Mouse (Mus musculus) stomach, postnatal 0 days (tissue): ENCODE measurements around the gene Csgalnact2. TPM values are rescaled to one million over a fixed set of nuclear protein-coding genes. Genes with fewer than 3 reads are reported as not detected.

Experiments used
- ATAC-seq: fragments of 200-750 bp; cut with Nextera tagmentation; 2 replicates; pipeline ENCODE4 v1.8.0; 2017; ENCODE audit not compliant: low FRiP score, low TSS enrichment
- DNase-seq: peaks from one replicate; pipeline ENCODE4 v3.0.0-alpha.2; 2016; ENCODE audit warnings: low spot score
- H3K27ac ChIP-seq: fragments of 300-500 bp; sonication (generic); replicated peaks from 2 replicates; pipeline ENCODE4 v1.5.1; 2014; ENCODE audit warnings: mild to moderate bottlenecking, control low read depth
- H3K27me3 ChIP-seq: fragments of 300-500 bp; sonication (generic); 2 replicates; pipeline ENCODE4 v1.6.1; 2014; ENCODE audit warnings: low read length; ENCODE audit not compliant: control insufficient read depth, insufficient read depth
- H3K36me3 ChIP-seq: fragments of 300-500 bp; sonication (generic); 2 replicates; pipeline ENCODE4 v1.6.1; 2014; ENCODE audit warnings: low read length, mixed read lengths; ENCODE audit not compliant: control insufficient read depth, insufficient read depth
- H3K4me1 ChIP-seq: fragments of 300-500 bp; sonication (generic); replicated peaks from 2 replicates; pipeline ENCODE4 v1.6.1; 2014; ENCODE audit warnings: antibody characterized with exemption; ENCODE audit not compliant: control insufficient read depth, insufficient read depth
- H3K4me2 ChIP-seq: fragments of 300-500 bp; sonication (generic); replicated peaks from 2 replicates; pipeline ENCODE4 v1.6.1; 2014; ENCODE audit warnings: low read depth, mild to moderate bottlenecking, control low read depth, moderate library complexity
- H3K4me3 ChIP-seq: fragments of 300-500 bp; sonication (generic); 2 replicates; pipeline ENCODE4 v1.5.1; 2014; ENCODE audit warnings: low read depth, low read length, control low read depth
- H3K9ac ChIP-seq: fragments of 300-500 bp; sonication (generic); 2 replicates; pipeline ENCODE4 v1.6.1; 2014; ENCODE audit warnings: mild to moderate bottlenecking, low read length, control low read depth, mixed read lengths
- H3K9me3 ChIP-seq: fragments of 300-500 bp; sonication (generic); 2 replicates; pipeline ENCODE4 v1.6.1; 2016; ENCODE audit warnings: low read length; ENCODE audit not compliant: control insufficient read depth
- CTCF ChIP-seq: IDR thresholded peaks from 2 replicates; pipeline ENCODE4 v1.5.1; 2016; ENCODE audit warnings: antibody characterized with exemption, low read depth, mild to moderate bottlenecking, moderate library complexity
- EP300 ChIP-seq: optimal IDR thresholded peaks from 2 replicates; pipeline ENCODE3; 2016; ENCODE audit warnings: antibody characterized with exemption
- WGBS: fragments of 180-500 bp; shearing (Covaris S2); extraction: QIAGEN DNeasy Blood & Tissue Kit; methylation state at CpG from one replicate; pipeline ENCODE4 v1.1.7; 2014; 5-methylcytosine and 5-hydroxymethylcytosine counted together
- polyA plus RNA-seq: library from polyadenylated mRNA; unstranded; fragments of >200 nt; fragmentation: Nextera tagmentation; extraction: Ambion mirVana; gene quantifications from 2 replicates; pipeline ENCODE4 v1.2.1, GENCODE M21; 2015

Gene Csgalnact2
- polyA plus RNA-seq: 10.0 and 10.5 TPM in 2 replicates

DNA sequence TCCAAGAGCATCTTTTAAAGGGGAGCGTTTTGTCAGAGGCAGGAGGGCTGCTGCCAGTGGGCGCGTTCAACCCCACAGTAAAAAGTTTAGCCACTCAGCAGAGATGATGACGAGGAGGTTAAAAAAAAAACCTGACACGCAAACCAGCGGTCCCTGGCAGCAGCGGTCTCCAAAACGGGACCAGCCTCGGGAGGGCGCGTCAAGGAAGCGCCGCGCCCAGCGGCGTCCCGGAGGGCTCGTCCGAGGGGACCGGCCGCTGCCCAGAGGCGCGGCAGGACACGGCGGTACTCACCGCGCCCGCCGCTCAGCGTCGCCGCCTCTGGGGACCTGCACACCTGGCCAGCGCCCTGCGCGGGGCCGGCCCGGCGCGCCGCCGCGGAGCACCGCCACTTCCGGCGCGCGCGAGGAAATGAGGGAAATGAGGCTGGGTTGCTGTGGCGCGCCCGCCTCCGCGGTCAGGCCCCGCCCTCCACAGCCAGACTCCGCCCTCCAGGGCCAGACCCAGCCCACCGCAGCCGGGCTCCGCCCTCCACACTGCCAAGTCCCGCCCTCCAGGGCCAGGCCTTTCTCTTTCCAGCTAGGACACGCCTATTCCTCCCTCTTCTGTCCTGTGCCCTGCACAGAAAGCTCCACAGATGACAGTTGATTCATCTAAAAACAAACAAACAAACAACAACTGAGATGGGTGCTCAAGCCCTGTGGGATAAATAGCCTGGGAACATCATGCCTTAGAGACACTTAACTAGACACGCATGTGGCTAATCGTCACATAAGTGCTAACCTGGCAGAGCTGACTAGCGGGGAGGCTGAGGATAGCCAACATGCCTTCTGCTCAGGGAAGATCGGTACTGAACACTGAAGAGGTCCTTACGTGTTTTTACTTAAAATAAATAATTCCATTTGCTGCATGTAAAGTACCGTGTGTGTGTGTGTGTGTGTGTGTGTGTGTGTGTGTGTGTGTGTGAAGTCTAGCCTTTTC, at the start of gene Csgalnact2:
Gene Csgalnact2, minus strand, starts transcription at position 410 of the 979 bp plus-strand sequence.
- H3K4me2 ChIP-seq: peak within 1 kb of the TSS; percentile 66
- peak; percentile 100 for ATAC-seq
- TF ChIP-seq CTCF (peak; percentile 30), EP300 (no peak)

DNA sequence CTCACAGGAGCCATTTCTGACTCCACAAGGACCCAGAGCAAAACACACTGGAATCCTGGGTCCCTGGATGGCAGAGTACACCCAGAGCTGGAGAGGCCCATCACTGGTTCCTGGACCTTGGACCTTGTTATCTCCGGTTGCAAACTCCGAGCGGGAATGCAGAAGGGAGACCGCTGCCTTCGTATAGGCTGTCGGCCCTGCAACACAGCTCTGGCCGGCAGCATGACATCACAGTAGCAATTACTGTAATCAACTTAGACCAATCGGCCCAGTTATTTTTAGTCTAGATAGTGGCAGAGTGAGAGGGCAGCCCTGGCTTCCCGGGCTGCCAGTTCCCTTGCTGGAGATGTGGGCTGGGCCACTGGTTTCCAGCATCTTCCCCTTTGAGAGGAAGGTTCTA, 49.7 kb upstream of the Csgalnact2 start:
- no peaks in the 10 kb centered on the region for H3K4me1 ChIP-seq
- H3K4me3 ChIP-seq: no peak overlapping the region
- WGBS: 63% methylated on average over 9 of the region's 9 CpGs
- no peak overlapping the region for H3K9ac ChIP-seq
- H3K9me3 ChIP-seq: no peaks in the 10 kb centered on the region
- H3K27me3 ChIP-seq: no peaks in the 10 kb centered on the region
- peak; percentile 26 for DNase-seq
- no peak overlapping the region for H3K4me2 ChIP-seq
- peak; percentile 34; the same call in 1 of the 2 replicates for ATAC-seq
- TF ChIP-seq EP300 (no peak), CTCF (no peak)
- no peak overlapping the region for H3K27ac ChIP-seq
- no peaks in the 10 kb centered on the region for H3K36me3 ChIP-seq

More for the DNA sequence above, at the start of gene Csgalnact2:
- Histone ChIP-seq H3K4me3 (peak within 1 kb of the TSS; percentile 83), H3K4me1 (no peaks in the 10 kb centered on the region), H3K36me3 (no peaks in the 10 kb centered on the region), H3K9me3 (no peaks in the 10 kb centered on the region), H3K9ac (peak within 1 kb of the TSS; percentile 74), H3K27me3 (no peaks in the 10 kb centered on the region), H3K27ac (peak within 1 kb of the TSS; percentile 84)
- WGBS: 5% methylated on average over 55 of the region's 66 CpGs
- DNase-seq: peak; percentile 97

DNA sequence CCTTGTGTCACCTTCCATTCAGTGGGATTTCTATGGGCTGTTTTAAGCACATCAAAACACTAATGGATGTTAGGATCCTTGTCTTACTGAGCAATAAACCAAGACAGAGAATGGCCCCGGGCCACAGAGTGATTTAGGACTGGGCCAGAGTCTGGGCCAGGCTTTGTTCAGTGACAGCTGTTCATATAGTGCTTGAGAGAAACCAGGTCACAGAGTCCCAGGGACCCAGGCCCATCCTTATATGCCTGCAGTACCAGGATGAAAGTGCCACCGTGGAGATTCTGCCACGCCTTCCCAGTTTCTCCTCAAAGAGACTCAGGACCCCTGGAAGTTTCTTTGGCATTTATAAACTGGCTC, 48.3 kb upstream of the Csgalnact2 start:
- H3K27ac ChIP-seq: no peak overlapping the region
- no peaks in the 10 kb centered on the region for H3K36me3 ChIP-seq
- TF ChIP-seq EP300 (no peak), CTCF (no peak)
- H3K4me3 ChIP-seq: no peak overlapping the region
- no peak overlapping the region for H3K9ac ChIP-seq
- no peak for DNase-seq
- ATAC-seq: no peak
- H3K9me3 ChIP-seq: no peaks in the 10 kb centered on the region
- no peaks in the 10 kb centered on the region for H3K4me1 ChIP-seq
- H3K27me3 ChIP-seq: no peaks in the 10 kb centered on the region
- H3K4me2 ChIP-seq: no peak overlapping the region
- WGBS: 81% methylated on average over 3 of the region's 3 CpGs

DNA sequence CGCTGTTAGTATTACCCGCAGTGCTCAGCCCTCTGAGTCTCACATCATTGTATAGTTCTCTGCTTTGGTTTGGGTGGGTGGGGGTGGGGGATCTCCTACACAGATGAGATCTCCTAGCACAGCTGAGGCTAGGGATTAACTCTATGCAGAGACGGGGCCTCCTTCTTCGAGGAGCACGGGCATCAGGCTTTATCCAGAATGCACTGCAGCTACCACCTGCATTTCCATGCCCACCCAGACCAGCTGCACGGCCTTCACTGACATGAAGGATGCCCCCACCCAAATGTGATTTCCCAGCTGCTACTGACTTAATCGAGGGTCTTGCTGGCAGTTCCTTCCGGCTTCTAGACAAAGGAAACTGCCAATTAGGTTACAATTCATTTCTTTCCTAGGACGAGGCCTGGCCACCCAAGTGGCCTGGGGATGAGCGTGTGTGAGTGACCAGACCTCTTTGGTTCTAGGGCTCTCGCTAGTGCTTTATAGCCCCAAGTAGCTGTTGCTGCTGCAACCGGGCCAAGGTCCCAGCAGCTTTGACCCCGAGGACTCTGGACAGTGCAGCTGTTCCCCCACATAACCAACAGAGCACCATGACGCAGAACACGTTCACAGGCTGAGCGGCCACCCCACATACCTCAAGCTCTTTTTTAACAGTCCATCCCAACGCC, 47.8 kb upstream of the Csgalnact2 start:
- no peaks in the 10 kb centered on the region for H3K9me3 ChIP-seq
- no peak overlapping the region for H3K27ac ChIP-seq
- no peak overlapping the region for H3K9ac ChIP-seq
- no peak for ATAC-seq
- H3K4me3 ChIP-seq: no peak overlapping the region
- H3K4me2 ChIP-seq: no peak overlapping the region
- WGBS: 67% methylated on average over 17 of the region's 17 CpGs
- no peaks in the 10 kb centered on the region for H3K4me1 ChIP-seq
- no peak for DNase-seq
- H3K27me3 ChIP-seq: no peaks in the 10 kb centered on the region
- H3K36me3 ChIP-seq: no peaks in the 10 kb centered on the region
- TF ChIP-seq CTCF (no peak), EP300 (no peak)

DNA sequence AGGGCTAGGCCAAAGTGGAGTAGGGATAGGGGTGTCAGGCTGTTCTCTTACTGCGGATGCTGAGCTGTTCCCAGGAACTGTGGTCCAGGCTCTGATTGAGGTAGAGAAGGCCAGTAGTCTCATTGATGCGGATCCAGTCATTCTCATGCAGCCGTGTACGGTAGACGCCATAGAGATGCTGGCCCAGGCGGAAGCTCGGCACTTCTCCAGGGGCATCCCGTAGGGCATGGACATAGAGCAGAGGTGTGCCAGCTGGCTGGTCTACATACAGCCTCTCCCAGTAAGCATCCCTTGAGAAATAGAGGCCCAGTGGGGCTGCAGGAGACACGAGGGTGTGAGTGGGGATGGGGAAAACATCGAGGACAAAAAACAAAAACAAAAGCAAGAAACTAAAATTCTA, 45.2 kb upstream of the Csgalnact2 start:
- WGBS: 88% methylated on average over 10 of the region's 10 CpGs
- no peak overlapping the region for H3K27ac ChIP-seq

DNA sequence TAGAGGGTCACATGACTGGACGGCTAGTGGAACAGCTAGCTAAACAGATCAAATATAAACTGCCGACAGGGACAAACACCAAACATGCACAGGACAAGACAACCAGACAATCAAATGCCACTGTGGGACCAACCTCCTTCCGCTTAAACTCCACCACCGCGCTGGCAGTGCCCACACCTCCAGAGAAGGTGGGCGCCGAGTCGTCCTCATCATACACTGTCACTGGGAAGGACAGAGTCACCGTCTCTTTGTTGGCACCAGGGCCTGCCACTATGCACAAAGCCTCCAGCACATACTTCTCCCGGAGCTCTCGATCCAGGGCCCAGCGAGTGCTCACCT, 41.1 kb upstream of the Csgalnact2 start:
- Histone ChIP-seq H3K27me3 (no peaks in the 10 kb centered on the region), H3K9ac (no peak overlapping the region), H3K36me3 (no peaks in the 10 kb centered on the region), H3K4me2 (no peak overlapping the region), H3K9me3 (no peaks in the 10 kb centered on the region), H3K4me3 (no peak overlapping the region), H3K4me1 (no peaks in the 10 kb centered on the region), H3K27ac (no peak overlapping the region)
- WGBS: 70% methylated on average over 12 of the region's 12 CpGs
- no peak for TF ChIP-seq CTCF
- TF ChIP-seq EP300: no peak
- ATAC-seq: no peak
- no peak for DNase-seq

More for the DNA sequence above, 45.2 kb upstream of the Csgalnact2 start:
- no peaks in the 10 kb centered on the region for H3K36me3 ChIP-seq
- TF ChIP-seq EP300: no peak
- TF ChIP-seq CTCF: no peak
- H3K9me3 ChIP-seq: no peaks in the 10 kb centered on the region
- no peak overlapping the region for H3K9ac ChIP-seq
- no peak for DNase-seq
- no peak for ATAC-seq
- no peaks in the 10 kb centered on the region for H3K4me1 ChIP-seq
- H3K27me3 ChIP-seq: no peaks in the 10 kb centered on the region
- H3K4me3 ChIP-seq: no peak overlapping the region
- no peak overlapping the region for H3K4me2 ChIP-seq
